Mouse (Mus musculus) CD4-positive naive resting alpha-beta T cell, adult 76 days (primary cell): Measurements from ENCODE around the gene Etfb. TPM values are rescaled to one million over a fixed set of nuclear protein-coding genes. Genes with fewer than 3 reads are reported as not detected.

ENCODE experiments used
- total RNA-seq: library from RNA; stranded (reverse); gene quantifications from one replicate; pipeline ENCODE4 v1.2.4, GENCODE M21; 2023

Gene Etfb
- 29.9 TPM for total RNA-seq

DNA sequence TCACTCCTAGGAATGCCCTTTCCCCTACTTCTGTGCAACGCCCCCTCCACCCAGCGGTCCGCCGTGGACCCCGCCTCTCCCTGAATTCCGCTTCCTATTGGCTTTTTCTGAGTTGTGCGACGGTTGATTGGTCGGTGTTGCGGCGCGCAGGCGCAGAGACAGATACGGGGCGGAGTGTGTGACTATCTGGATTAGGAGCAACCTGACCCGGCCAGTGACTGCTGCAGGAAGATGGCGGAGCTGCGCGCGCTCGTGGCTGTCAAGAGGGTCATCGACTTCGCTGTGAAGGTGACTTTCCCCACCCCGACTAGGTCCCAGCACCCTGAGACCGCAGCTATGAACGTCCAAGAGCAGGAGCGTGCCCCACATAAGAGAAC lies at the start of gene Etfb, which contains the start of gene Gm45233:
Gene Etfb (plus strand): TSS at position 167 of the 377 bp plus-strand sequence.
Gene Gm45233 (plus strand): TSS at position 212 of the 377 bp plus-strand sequence.

DNA sequence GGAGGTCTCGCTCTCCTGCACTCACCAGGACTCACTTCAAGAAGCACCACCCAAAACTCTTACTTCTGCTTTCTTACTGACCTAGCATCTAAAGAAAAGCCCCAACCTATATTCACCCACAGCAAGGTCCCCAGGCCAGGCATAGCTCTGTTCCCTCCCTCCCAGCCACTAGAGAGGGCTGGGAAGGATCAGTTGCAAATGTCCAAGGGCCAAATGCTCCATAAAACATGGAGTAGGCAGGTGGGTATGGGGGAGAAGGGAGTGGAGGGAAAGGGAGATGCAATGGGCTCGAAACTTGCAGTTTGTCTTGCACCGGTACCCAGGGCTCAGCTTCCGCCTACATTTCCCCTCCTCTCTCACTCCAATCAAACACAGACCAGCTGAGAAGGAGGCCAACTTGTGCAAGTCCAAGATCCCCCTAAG lies 35.7 kb upstream of the Etfb start, which contains the start of gene Siglecg:
Gene Siglecg (plus strand): TSS at position 74 of the 423 bp plus-strand sequence.

DNA sequence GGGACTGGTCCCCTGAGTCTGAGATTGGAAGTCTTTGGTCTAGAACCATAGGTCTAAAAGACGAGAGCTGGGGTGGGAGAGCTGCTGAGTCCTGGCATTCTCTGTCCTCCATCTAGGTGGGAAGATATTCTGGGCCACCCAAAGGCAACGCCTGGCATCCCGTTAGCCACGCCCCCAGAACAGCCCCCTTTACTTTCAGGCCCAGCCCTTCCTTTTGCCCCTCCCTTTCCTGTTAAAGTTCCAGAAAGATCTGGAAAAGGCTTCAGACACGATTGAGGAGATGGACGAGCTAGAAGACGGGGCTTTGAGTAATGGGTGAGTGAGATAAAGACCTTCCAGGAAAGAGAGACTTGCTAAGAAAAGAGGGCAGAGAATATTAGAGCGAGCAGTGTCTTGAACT lies 16.5 kb upstream of the Etfb start, which contains the start of gene Lim2:
Gene Lim2 (plus strand): TSS at position 265 of the 400 bp plus-strand sequence.

DNA sequence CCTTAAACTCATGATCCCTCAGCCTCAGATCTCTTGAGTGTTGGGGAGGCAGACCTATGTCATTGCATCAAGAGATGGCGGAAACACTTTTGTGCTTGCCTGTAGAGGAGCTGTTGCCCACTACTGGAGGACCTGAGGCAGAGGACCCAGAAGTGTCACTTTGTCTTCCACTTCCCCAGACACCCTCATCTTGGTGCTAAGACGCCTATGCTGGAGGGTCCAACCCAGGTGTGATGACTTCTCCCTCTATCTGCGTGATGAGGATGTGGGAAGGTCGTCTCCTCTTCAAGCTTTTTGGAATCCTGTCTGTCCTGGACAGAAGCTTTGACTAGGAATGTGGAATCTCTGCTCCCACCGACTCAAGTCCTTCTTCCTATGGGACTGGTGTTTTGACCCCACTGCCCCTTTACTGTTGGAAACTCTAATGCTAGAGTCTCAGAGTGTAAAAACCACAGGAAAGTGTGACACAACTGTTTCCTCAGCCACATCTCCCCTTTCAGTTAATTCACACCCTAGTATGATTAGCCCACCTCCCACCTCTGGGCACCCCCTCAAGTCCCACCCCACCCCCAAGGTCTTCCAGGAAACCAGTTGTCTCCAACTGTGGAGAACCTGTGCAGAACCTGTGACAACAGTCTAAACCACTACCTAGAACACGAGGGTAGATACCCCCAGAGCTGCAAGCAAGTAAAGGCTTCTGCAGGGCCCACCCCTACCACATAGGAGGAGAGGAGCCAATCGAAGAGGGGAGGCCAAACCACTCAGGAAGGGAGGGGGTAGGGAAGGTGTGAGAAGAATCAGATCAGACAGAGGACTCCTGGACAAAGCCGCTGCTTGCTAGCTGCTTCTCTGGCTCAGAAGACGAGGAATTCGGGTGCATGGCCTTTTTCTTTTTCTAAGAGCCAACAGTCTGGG lies 7.3 kb upstream of the Etfb start, which contains the start of gene Nkg7:
Gene Nkg7 (plus strand): TSS at position 733 of the 915 bp plus-strand sequence.

DNA sequence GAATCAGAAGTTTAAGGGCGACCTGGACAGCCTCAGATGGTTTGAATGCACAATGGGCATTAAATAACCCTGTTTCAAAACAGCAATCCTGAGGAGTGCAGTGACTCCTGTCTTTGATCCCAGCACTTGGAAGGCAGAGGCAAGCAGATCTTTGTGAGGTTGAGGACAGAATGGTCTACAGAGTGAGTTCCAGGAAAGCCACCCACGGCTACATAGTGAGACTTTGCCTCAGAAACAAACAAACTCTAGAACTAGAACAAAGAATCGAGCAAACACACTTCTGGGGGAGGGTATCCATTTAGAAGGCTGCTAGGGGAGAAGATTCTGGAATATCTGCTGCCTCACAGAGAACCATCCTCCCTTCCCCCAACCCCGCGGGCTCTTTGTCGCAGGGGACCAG lies 3.4 kb upstream of the Etfb start, which contains the start of gene Cldnd2:
Gene Cldnd2 (plus strand): TSS at position 301 of the 400 bp plus-strand sequence.

DNA sequence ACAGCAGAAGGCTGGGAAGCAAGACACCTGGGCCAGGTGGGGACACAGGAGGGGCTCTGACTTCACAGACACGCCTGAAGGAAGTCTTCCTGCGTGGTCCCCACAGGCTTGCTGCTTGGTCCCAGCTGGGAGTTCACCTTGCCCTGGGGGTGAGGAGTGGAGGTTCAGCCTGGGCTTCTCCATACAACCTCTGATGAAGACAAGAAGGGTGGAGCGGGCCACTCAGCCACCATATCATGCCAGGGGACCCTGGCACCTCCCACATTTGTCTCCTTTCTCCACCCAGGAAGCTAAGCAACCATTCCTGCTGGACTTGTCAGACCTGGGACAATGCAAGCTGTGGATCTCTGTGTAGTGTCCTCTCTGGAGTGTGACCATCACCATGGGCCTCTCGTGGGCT lies 19.0 kb downstream of the Etfb start, which contains the start of gene Vsig10l:
Gene Vsig10l (plus strand): TSS at position 301 of the 400 bp plus-strand sequence.

DNA sequence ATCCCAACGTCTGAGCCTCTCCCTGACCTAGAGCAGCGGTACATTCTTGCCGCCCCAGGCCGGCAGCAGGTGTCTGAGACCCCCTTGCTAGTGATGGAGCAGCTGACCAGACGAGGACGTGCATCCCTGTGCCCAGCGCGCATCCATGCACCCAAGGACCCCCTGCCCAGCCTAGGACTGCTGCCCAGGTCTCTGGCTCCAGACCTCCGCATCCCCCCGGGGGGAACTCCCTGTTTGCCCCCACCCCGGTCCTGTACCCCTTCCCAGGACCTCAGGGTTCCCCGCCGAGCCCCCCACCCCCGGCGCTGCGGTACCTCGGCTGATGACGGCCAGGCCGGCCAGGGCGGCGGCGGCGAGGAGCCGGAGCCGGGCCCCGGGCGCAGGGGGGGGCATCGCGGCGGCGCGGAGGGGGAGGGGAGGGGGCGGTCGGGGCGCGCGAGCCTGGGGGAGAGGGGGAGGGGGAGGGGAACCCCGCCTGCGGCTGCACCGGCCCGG lies 45.8 kb downstream of the Etfb start, which contains the start of gene Iglon5:
Gene Iglon5 (minus strand): TSS at position 445 of the 495 bp plus-strand sequence.

Other genes starting within 250 kb of the Etfb start
- gene Zfp715, start 130.8 kb upstream of the Etfb start, total RNA-seq, result 27.3 TPM
- gene Siglecf, start 92.7 kb upstream of the Etfb start, total RNA-seq, result 0.73 TPM
- 26.6 TPM for gene Siglecg, start 35.9 kb upstream of the Etfb start, total RNA-seq
- not detected for gene Lim2, start 16.4 kb upstream of the Etfb start, total RNA-seq
- 14.9 TPM for gene Nkg7, start 7.0 kb upstream of the Etfb start, total RNA-seq
- gene Cldnd2, start 3.3 kb upstream of the Etfb start, total RNA-seq, result not detected
- not detected for gene Gm45233, start within 50 bp of the Etfb start, total RNA-seq
- 1.3 TPM for gene Vsig10l, start 19.1 kb downstream of the Etfb start, total RNA-seq
- gene Iglon5, start 46.0 kb downstream of the Etfb start, total RNA-seq, result not detected
- gene 4931406B18Rik, start 61.9 kb downstream of the Etfb start, total RNA-seq, result not detected
- gene Cd33, start 100.3 kb downstream of the Etfb start, total RNA-seq, result 1.7 TPM
- gene Zfp658, start 118.2 kb downstream of the Etfb start, total RNA-seq, result 4.1 TPM
- 12.8 TPM for gene Zfp719, start 135.5 kb downstream of the Etfb start, total RNA-seq
- not detected for gene Zfp819, start 163.1 kb downstream of the Etfb start, total RNA-seq
- not detected for gene Ceacam18, start 190.6 kb downstream of the Etfb start, total RNA-seq
- gene Siglece, start 216.1 kb downstream of the Etfb start, total RNA-seq, result 4.0 TPM
- gene Ctu1, start 227.9 kb downstream of the Etfb start, total RNA-seq, result 6.6 TPM
- gene Klk14, start 246.3 kb downstream of the Etfb start, total RNA-seq, result not detected